Mouse (Mus musculus) layer of hippocampus, postnatal 36 days (tissue): Measurements from ENCODE around the gene Ccr6. TPM values are rescaled to one million over a fixed set of nuclear protein-coding genes. Genes with fewer than 3 reads are reported as not detected.
A peak's percentile ranks its signal among the peaks of the same experiment; 100 is the strongest.
"Not testable (repeated sequence)": the region's sequence is repeated elsewhere in the genome, so short reads cannot be mapped to it uniquely, and the experiment has no call there.

Experiments used
- DNase-seq, 2 experiments: peaks; one replicate each; pipeline ENCODE4 v3.0.0; 2022
- total RNA-seq, 2 experiments: library from RNA; stranded (reverse); gene quantifications; 2 replicates each; pipeline ENCODE4 v1.2.3; 2021

Gene Ccr6
- not detected for total RNA-seq

DNA sequence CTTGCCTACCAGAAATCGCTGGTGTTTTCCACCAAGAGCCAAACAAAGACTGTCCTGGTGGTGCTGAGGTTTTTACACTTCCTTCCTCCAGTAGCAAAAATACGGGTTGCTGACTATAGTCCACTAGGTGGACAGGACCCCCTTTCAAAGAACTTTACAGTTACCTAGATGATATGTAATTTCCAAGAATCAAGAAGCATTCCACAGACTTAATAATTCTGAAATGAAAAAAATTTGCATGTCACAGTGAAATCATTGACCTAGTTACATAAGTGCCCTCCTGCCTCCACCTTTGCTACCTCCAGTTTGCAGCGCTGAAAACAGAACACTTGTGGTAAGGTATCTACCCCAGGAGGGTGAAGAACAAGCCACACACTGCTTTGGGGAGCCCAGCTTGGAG lies at the start of gene Ccr6:
Gene Ccr6 (plus strand): TSS at position 301 of the 400 bp plus-strand sequence.
- no peak for DNase-seq

GRCm38 (mm10) chr17:8193678-8194077 lies 42.2 kb upstream of the Ccr6 start:
- DNase-seq = no peak

- DNase-seq = no peak
These were observed 40.0 kb upstream of the Ccr6 start for GRCm38 (mm10) chr17:8195685-8196376.

DNA sequence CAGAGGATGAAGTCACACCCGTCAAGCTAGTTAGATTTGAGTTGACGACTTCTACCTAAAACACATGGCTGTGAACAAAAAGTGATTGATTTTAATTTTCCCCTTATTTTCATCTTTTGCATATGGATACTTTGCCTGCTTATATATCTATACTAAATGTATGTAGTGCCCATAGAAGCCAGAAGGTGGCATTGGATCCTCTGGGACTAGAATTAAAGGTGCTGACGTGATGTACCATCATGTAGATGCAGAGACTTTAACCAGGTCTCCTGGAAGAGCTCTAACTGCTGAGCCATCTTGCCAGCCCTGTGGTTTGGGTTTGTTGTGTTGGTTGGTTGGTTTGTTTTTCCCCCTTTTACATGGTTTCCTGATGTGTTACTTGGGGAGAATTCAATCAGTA lies 38.2 kb upstream of the Ccr6 start:
- no peak for DNase-seq

GRCm38 (mm10) chr17:8199067-8199935 lies 36.5 kb upstream of the Ccr6 start:
- DNase-seq = no peak

DNA sequence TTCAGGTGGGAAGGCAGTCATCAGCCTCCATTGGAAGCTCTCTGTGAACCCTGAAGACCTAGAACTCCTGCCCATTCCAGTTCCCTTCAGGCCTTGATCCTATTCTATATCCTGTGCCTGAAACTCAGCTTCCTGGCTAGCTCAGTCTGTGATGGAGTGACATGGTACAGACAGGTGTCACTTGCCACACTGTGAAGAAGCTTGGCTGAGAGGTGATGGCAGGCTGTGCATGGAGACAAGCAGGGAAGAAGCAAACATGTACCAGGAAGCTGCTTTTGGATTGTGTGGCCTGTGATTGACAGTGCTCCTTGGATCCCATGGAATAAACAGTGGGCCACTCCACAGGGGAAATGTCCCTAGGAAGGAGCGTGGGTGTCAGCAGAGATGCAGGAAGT lies 35.9 kb upstream of the Ccr6 start:
- DNase-seq = no peak

DNA sequence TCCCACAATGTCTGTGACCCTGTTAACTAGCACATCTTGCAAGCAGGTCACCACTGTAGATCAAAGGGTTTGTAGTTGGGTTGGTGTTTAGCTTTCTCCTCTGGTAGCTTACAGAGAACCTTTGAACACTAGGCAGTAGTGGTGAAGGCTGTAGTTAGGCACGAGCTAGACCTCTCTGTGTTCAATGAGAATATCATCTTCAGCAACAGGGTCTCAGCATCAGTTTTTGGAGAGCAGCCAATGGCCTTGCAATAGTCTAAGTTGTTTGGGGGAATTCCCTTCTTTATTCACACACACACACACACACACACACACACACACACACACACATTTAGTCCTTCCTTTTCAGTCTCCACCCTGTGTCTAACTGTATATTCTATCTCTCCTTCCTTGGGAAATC lies 32.4 kb upstream of the Ccr6 start:
- DNase-seq = no peak

- DNase-seq = not testable (repeated sequence)
These were observed 30.6 kb upstream of the Ccr6 start for GRCm38 (mm10) chr17:8205221-8205631.

DNA sequence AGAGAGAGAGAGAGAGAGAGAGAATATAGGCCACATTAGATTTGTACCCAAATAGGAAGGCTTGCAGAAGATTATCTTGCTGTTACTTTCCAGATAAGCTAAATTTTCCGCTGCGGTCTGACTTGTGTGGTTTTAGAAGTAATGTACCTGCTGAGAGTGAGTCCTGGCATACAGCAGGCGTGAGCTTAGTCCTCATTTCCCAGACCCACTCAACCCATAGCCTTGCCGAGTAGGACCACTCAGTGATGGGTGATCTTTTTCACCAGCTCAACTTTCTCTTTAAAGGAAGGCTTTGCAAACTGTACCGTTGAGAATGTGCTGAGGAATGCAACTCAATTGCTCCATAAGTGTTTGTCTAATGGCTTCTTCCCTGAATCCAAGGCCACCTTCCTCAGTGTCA lies 29.2 kb upstream of the Ccr6 start:
- DNase-seq = no peak

DNA sequence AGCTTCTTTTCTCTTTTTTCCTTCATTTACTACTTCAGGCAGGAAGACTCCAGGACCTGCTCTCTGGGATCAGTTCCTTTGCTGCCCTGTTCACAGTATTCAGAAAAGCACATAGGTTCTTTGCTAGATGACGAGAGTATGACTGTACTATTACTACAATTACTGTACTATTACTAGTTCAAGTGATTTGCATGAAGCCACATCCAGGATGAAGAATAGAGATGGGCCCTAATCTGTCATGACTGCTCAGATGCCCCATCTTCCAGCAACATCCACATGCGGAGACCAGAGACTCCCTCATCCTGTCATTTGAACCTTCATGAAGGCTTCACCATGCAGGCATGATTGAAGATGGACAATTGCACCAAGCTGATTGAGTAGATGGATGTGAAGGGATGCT lies 26.1 kb upstream of the Ccr6 start:
- no peak for DNase-seq

DNA sequence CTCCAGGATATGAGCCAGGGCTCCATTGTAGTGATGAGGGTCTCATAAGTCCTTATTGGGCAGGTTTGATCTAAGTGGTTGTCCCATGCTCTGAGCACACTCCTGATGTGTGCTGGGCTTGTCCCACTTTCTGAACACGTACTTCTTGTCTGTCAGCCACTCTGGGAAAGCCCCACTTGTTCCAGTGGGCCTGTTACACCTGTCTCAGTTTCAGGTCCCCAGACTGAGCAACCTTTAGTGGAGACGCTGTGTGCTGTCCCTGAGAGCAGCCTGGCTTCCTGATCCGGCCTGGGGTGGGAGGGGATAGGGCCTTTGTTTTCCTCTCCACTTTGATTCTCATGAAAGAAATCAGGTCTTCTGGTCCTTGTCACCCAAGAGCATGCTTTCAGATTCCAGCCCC lies 25.7 kb upstream of the Ccr6 start:
- no peak for DNase-seq

GRCm38 (mm10) chr17:8210675-8211074 lies 25.2 kb upstream of the Ccr6 start:
- DNase-seq = no peak

- no peak for DNase-seq
These were observed 24.4 kb upstream of the Ccr6 start for GRCm38 (mm10) chr17:8211399-8211798.

DNA sequence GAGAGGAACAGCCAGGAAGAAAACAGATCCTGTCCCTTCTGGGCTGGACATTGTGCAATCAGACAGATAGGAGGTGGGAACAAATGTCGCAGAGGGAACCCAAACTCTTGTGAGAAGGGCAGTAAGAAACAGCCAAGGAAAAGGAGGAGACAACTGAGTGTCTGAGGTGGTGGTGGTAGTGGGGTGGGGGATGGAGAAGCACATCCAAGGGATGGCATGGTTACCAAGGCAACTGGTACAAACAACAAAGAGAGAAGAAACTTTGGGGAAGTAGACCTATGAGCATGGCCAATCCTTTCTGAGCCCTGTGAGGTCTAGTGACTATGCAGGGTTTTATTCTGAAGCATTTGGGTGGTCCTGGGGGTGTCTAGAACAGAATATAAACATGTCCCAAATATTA lies 21.5 kb upstream of the Ccr6 start:
- DNase-seq = no peak

DNA sequence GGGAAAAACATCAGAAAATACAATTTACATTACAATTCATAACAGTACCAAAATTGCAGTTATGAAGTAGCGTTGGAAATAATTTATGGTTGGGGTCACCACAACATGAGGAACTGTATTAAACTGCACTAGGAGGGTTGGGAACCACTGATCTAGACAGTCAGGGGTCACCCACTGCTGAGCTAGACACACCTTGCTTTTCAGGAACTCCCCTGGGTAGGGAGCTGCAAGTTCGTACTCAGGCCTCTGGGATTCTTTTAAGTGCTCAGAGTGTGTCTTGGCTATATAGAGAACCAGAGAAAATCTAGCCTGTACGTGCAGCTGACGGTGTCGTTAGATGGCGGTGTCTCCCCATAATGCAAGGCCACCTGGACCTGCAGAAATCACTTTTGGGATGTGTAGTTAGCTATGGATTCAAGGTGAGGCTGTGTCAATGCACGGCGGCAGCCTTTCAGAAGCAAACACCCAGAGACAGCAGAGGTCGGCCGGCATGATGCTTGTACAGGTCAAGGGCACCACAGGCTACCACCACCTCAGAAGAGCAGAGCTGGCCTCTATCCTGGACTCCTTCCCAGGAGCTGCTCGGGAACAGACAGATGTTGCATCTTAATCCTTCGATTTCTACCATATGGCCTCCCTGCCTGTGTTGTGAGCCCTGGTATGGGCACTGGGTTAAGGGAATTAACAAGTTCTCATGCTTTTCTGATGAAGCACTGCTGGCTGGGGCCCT lies 20.7 kb upstream of the Ccr6 start:
- DNase-seq = no peak

DNA sequence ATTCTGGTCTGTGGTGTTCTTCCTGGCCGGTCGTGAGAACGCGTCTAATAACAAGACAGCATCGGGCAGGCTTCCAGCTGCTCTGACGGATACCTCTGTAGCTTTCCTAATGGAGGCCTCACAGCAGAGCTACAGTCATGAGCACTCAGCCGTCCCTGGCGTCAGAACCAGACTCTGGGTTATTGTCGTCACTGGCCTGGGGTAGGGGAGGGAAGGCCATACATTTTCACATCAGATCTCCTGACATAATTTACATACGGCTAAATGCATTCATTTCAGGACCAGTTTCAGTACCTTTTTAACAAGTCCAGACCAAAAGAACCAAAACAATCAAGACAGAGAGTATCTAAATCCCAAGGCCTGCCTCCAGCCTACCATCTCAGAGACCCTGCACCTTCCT lies 12.6 kb upstream of the Ccr6 start:
- no peak for DNase-seq

DNA sequence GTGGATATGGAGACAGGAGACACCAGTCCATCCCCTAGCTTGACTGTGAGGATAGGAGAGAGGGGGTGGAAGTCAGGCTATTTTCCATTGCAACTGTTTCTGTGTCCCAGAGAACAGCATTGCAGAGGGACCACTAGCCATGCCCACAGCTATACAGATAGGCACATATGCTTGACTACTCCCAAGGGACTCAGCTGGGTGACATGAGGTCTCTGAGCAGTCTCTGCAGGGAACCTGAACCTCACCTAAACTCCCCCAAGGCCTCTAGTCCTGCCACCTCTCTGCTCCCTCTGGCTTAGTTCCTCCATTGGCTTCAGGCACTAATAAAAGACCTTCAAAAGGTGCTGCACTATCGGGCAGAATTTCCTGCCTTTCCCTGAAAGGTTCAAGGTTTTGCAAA lies 11.8 kb upstream of the Ccr6 start:
- DNase-seq = no peak

DNA sequence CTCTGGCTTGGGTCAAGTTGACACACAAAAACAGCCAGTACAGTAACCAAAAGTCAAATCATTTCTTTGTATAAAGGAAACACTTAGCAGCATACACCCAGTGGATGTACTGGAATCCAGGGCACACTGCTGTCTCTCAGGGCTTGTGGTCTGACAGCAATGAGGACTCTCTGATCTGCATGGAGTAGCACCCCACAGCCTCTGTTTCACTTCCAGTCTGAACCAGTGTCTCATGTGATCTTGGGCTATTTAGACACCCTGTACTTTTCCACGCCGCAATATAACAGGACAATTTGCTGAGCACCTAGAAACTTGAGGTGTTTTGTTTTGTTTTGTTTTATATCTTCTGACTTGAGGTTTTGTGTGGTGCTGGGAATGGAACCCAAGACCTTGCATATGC lies 10.7 kb upstream of the Ccr6 start:
- no peak for DNase-seq

DNA sequence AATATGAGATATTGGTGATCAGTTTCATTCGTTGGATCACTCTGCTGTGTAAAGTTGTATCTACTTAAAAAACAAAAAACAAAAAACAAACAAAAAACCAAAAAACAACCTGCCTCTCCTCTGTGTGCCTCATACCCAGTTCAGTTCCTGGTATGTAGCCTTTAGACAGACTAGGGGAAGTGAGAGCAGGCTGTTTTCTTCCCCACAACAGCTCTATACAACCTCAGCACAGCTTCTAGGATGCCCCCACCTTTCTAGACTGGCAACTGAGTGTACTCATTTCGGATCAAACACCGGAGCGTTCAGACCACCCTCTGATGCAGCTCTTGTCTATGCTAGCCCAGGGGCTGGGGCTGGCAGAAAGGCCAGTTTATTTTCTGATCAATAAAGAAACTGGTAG lies 10.1 kb upstream of the Ccr6 start:
- DNase-seq = no peak

DNA sequence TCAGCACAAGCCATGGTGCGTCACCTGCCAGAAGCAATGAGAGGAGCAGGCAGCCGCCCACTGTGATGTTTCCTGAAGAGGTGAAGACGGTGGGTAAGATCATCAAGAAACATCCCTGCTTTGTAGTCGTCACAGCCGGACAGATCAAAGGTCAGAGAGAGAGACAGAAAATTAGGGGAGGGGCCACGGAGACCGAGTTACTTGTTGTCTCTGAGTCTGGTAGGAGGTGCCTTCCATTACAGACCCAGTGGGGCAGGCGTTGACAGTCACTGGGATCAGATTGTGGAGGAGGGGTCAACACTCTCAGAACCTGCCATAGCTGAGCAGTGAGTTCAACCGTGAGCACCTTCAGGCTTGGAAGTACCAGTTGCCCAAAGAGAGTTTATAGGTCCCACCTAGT lies 7.2 kb upstream of the Ccr6 start:
- DNase-seq = no peak

DNA sequence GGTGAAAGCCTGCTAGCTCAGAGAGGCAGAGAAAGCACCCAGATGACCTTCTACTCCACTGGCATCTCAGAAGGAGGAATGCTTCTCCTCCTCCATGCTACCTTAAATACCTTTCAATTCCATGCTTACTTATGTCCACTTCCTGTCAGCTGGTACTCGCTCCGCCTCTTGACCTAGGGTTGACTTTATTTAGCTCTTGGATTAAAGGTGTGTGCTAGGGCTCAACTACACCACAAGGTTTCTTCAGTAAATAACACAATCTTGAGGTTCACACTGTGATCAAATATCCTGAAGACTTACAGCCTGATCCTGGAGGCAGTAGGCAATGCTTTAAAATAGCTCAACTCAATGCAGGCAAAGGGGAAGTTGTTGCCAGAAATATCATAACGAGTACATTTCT lies 6.2 kb upstream of the Ccr6 start:
- DNase-seq = no peak

- DNase-seq = peak; percentile 24 to 36
These were observed 3.8 kb upstream of the Ccr6 start for GRCm38 (mm10) chr17:8232089-8232488.

DNA sequence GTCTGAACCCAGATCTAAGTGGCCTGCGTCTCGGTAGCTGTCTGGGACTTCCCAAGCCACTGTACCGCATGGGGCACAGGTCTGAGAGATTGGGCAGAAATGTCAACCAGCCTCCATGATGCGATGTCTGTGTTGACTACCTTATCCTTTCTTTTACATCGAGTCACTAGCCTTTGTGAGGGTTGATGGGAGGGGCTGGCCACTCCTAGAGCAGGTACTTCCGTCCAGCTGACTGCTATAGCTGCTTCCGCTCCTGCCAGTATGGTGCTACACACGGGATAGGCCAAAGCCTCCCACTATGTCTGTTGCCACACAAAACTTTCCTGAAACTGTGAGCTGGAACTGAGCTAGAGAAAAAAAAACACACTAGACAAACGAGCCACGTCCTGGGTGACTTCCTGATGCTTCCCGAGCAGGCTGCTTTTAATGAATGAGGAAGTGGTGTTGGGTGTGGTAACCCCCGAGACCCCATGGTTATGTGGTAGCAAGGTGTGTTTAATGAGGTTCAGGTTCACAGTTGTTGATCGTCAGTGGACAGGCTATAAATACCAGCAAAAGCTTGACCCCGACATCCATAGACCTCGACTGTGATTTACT lies 2.1 kb upstream of the Ccr6 start:
- DNase-seq = no peak
